Mouse (Mus musculus): ENCODE results near the gene Qprt. TPM values are rescaled to one million over a fixed set of nuclear protein-coding genes. Genes with fewer than 3 reads are reported as not detected.
"Not testable (repeated sequence)": the region's sequence is repeated elsewhere in the genome, so short reads cannot be mapped to it uniquely, and the experiment has no call there.

Gene Qprt
- total RNA-seq, 2 experiments from 2014 or later: 0.55 TPM; not detected in 1

DNA sequence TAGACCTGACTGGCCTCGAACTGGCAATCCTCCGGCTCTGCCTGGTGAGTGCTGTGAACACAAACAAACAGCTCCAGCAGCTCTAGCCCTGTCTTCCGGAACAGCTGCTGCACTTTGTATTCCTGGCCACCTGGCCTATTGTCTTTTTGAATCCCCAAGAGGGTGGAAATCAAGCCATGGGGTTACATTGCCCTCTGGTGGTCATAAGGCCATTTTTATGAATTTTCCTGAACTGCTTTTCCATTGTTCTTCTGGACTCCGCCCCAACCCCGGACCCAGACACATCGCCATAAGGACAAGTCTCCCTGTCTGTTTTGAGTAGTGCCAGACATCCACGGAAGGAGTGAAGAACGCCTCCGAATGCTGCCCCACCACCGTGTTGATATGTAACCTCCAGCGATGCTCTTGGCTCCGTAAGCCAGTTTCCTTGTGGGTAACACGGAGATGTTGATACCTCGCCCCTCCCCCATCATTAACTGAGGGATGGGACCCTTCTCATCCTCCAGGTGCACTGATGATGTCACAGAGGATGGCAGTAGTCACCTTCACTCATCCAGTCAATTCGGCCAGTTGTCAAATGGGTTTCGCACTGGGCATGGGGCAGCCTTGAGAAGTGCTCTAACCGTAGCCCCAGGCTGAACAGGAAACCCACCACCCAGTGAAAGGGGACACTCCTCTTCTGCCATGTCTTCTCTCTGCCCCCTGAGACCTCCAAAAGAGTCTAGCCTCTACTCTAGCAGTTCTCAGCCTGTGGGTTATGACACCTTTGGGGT lies 17.3 kb downstream of the Qprt start:
- peak; percentile 82 to 87 for DNase-seq (ENCODE audit: low spot score in 2 of 2)
- intact Hi-C loops (cut with DNase I): loop anchor here (2.0 to 5.0 kb wide), 3 partner anchors 62 to 117 kb away; partner anchors contain the start of genes Kif22, Pagr1a and Pagr1b

DNA sequence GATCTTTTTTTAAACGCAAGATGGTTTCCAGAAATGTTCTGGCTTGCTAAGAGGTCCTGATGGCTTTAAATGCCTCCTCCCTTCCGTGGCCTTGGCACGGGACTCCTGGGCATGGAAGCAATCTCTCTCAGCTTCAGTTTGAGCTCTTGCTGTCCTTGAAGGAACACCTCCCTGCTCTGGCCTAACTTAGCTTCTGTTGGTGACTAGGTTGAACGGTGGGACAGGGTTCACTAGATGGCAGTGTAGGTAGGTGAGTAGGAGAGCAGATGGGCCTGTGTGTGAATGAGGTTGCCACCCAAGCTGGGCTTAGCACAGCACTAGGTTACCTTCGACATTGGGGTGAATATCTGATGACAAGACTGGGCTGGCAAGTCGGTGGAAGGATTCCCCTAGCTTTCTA lies 18.1 kb downstream of the Qprt start:
- intact Hi-C loops (cut with DNase I): loop anchor here (2.0 to 5.0 kb wide), 3 partner anchors 62 to 117 kb away; partner anchors contain the start of genes Kif22, Pagr1a and Pagr1b
- no peak for DNase-seq (ENCODE audit: low spot score in 2 of 2)

DNA sequence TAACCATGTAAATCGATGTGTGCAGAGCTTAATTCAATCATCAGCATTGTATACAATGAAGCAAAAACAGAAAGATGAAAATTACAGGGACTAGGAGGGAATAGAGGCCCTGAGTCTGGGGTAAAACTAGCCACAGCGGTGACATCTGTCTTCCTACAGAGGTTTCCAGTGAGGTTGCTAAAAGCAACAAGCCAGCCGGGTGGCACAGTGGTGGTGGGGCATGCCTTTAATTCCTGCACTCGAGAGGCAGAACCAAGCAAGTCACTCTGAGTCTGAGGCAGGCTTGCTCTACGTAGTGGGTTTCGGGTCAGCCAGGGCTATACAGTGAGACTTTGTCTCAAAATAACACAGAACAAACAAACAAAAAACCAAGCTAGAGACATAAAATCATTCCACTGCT lies 19.9 kb downstream of the Qprt start:
- intact Hi-C loops (cut with DNase I): loop anchor here (5.0 kb wide), 2 partner anchors 60 to 115 kb away; partner anchors contain the start of gene Kif22
- no peak for DNase-seq (ENCODE audit: low spot score in 2 of 2)

DNA sequence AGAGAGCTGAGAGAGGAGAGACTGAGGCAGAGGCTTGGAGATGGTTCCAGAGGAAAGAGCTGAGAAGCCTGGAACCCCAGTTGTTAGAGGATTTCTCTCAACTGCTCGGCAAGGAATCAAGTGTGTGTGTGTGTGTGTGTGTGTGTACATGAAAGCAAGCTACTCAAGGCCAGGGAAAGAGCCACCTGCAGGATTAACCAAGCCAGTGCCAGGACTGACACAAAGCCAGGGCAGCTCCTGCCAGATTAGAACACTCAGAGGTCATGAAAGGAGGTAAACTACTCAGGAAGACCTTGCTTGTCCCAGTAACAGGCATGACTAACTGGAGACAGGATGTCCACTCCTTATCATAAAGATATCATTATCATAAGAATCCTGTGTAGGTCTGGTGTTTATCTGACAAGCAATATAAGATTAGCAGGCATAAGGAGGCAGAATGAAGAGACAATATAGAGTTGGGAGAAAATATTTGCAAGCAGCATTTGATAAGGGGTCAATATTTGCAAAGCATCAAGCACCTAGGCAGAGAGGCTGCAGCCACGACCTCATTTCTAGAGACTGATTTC lies 20.5 kb downstream of the Qprt start:
- no peak for DNase-seq (ENCODE audit: low spot score in 2 of 2)
- intact Hi-C loops (cut with DNase I): loop anchor here (5.0 kb wide), 2 partner anchors 59 to 114 kb away; partner anchors contain the start of gene Kif22

DNA sequence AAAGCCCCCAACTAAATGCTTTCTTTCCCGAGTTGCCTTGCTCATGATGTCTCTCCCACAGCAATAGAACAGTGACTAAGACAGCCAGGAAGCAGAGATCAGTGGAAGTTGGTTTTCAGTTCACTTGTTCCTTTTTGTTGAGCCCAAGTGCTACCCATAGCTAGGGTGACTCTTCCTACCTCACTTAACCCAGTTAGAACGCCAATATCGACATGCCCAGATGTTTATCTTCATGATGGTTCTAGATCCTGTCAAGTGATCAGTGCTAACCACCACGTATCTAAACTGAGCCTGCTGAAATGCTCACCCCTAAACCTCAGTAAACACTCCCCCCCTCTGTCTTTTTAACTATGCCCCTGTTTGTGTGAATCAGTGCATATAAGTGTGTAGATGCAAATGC lies 22.5 kb downstream of the Qprt start:
- DNase-seq (ENCODE audit: low spot score in 2 of 2): no peak
- intact Hi-C loops (cut with DNase I): loop anchor here (5.0 kb wide), 1 partner anchor 42 kb away; no protein-coding TSS in a partner anchor

DNA sequence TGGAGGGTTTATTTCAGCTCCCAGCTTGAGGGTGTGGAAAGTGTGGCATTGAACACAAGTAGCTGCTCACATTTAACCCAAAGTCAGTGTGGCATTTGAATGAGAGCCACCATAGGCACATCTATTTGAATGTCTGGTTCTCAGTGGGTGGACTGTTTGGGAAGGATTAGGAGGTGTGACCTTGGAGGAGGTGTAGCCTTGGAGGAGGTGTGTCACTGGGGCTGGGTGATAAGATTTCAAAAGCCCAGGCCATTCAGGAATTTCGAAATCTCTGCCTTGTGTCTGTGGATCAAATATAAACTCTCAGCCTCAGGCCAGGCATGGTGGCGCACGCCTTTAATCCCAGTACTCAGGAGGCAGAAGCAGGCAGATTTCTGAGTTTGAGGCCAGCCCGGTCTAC lies 23.1 kb downstream of the Qprt start:
- DNase-seq (ENCODE audit: low spot score in 2 of 2): no peak
- intact Hi-C loops (cut with DNase I): loop anchor here (5.0 kb wide), 1 partner anchor 42 kb away; no protein-coding TSS in a partner anchor

DNA sequence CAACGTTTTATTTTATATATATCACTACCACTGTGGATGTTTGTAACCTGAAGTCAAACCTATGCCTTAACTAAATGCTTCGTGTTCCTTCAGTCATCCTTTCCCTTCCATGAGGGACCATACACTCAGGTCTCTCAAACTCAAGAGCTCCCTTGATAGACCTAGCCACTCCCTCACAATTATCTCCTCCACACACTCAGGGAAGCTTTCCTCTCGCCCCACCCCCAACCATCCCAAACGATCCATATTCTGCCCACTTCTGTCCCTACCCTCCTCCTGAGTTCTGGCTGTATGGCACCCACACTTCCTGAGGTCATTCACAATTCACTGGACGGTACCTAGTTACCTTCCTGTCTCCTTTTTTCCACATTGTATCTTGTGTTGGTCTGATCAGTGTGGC lies 23.5 kb downstream of the Qprt start:
- no peak for DNase-seq (ENCODE audit: low spot score in 2 of 2)
- intact Hi-C loops (cut with DNase I): loop anchor here (5.0 kb wide), 1 partner anchor 41 kb away; no protein-coding TSS in a partner anchor

DNA sequence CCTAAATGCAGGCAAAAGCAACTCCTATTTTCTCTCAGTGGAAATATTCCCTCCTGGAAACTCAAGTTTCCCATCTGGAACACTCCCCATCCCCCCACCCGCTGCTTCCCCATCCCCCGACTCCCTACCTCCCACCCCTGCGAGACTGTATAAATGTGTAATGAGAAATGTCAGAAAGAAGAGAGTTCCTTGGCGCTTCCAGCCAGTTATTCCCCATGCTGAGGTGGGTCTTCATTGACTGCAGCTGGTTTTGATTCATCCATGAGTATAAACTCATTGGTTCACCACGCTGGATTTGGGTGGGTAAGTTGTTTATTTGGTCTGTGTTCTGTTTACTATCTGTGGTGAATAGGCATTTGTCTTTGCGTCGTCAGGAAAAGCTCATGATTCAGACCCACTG lies 25.6 kb downstream of the Qprt start:
- no peak for DNase-seq (ENCODE audit: low spot score in 2 of 2)
- intact Hi-C loops (cut with DNase I): loop anchor here (5.0 kb wide), 1 partner anchor 39 kb away; no protein-coding TSS in a partner anchor

DNA sequence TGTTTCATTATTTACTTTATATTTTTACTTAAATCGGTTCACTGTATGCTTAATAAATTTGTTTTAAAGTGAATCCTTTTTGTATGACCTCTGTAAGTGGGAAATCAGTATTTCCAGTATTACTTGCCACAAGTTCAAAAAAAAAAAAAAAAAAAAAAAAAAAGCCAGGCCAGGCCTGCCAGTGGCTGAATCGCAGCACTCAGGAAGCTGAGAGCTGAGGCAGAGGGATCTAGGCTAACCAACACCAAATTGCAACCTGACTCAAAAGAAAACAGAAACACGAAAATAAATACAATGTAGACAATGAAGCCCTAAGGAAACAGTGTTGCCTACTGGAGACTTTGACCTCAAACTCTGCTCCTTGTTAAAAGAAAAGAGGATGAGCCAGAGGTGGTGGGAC lies 28.1 kb downstream of the Qprt start:
- DNase-seq (ENCODE audit: low spot score in 2 of 2): no peak
- intact Hi-C loops (cut with DNase I): no loop called here

DNA sequence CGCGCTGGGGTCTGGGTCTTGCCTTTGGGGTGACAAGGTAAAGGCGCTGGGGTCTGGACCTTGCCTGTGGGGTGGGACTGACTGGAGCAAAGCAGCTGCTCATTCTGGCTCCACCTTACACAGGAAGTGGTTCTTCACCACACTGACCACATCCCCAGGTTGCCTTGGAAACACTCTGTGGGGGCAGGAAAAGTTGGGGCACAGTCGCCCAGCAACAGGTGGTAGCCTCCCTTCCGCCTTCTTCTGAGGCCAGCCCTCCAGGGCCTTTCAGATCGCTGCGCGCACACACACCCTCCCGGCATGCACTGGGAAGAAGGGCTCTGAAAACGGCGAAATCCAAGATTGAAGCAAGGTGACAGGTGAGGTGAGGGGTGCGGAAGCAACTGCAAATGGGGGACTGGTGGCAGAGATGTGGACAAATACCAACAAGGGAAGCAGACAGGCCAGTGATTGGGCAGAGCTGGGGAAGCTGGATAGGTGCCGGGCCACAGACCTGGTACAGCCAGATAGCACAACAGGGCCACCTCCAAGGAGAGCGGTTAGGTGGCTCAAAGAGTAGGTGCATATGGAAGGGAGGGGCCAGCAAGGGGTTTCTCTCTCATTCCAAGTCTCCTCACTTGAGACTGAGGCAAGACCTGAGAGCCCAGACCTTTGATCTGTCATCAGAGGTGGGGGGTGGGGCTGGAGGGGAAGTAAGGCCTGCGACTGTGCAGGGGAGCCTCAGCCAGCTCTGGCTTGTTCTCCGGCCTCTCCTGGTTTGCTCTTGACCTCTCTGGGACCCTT lies 30.7 kb downstream of the Qprt start, which contains the start of gene AI467606:
Gene AI467606, plus strand, starts transcription at position 246 of the 783 bp plus-strand sequence.
- intact Hi-C loops (cut with DNase I): no loop called here
- DNase-seq (ENCODE audit: low spot score in 2 of 2): no peak

DNA sequence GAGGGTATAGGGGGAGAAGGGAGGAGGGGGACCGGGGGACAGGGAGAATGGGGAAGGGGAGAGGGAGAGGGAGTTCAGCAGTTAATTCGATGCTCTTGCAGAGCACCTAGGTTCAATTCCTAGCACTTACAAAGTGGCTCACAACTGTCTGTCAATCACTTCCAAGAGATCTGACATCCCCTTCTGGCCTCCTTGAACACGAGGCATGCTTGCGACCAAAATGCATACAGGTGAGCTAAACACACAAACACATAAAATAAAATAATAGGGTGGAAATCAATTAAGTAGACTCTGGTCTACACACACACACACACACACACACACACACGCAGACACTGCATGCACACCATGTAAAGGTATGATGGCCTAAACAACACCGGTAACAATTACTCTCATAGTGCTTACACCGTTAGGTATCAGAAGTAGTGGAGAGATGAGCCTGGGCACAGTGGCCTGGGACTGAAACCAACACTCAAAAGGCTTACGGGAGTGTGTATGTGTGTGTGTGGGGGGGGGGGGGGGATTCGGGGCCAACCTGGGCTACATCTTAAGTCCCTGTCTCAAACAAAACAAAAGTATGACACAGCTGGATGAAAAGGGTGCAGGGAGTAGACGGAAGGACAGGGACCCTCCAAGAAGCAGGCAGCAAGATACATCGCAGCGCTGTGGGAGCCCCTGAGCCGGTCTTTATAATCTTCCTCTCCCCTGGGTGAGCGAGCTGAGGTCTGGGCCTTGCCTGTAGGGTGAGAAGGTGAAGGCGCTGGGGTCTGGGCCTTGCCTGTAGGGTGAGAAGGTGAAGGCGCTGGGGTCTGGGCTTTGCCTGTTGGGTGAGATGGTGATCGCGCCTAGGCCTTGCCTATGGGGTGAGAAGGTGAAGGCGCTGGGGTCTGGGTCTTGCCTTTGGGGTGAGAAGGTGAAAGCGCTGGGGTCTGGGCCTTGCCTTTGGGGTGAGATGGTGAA lies 31.6 kb downstream of the Qprt start:
- intact Hi-C loops (cut with DNase I): no loop called here

DNA sequence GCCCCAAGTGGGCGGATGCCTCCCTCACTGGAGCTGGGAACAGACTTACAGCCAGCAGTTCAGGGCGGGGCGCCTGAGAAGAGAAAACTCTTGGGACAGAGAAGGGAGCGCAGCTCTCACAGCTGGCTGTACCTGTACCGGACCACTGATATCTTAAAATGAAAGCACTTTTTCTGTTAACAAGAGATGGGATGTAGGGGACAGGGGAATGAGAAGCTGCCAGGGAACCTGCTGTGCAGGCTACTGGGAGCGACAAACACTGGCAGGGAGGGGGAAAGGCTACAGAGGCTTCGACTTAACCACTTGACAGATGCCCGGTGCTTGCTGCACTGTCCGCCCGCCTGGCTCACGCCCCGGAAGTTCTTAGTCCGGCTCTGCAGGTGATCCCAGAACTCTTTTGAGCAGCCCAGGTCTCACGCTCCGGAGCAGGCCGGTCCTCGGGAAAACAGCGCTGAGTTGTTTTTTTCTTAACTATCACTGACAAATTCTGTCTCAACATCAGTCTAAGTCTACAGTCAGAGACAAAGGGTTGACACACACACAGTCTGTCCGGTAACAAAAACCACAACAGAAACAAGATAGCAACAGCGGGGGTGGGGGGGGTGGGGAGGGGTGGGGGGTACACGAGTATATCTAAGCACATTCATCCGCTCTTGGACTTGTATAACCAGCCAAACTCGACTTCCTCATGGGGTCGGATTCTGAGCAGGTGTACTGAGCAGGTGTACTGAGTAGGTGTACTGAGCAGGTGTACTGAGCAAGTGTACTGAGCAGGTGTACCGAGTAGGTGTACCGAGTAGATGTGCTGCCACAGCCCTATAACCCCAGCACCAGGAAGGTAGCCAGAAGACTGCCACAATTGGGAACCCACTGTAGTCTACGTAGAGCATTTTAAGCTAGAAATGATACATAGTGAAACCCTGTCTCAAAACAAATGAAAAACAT lies 32.9 kb downstream of the Qprt start:
- intact Hi-C loops (cut with DNase I): no loop called here
- DNase-seq (ENCODE audit: low spot score in 2 of 2): no peak

More for the DNA sequence above, 31.6 kb downstream of the Qprt start:
- DNase-seq (ENCODE audit: low spot score in 2 of 2): no peak

DNA sequence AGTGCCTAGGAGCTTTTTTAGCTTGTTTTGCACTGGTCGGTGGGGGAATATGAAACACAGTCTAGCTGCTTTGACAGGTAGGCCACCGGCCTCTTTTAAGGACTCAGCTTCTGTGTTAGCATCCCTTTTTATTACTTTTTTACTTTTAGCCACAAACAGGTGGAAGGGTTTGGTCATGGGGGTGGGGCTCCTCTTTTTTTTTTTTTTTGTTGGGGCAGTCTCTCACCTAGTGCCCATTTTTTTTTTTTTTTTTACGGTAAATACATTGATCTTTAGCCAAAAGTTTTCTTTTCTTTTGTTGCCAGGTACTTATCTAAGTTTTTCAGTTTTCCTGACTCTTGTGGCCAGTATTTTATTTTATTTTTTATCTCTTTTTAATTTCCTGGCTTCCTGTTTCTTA lies 33.9 kb downstream of the Qprt start:
- no peak for DNase-seq (ENCODE audit: low spot score in 2 of 2)
- intact Hi-C loops (cut with DNase I): no loop called here

DNA sequence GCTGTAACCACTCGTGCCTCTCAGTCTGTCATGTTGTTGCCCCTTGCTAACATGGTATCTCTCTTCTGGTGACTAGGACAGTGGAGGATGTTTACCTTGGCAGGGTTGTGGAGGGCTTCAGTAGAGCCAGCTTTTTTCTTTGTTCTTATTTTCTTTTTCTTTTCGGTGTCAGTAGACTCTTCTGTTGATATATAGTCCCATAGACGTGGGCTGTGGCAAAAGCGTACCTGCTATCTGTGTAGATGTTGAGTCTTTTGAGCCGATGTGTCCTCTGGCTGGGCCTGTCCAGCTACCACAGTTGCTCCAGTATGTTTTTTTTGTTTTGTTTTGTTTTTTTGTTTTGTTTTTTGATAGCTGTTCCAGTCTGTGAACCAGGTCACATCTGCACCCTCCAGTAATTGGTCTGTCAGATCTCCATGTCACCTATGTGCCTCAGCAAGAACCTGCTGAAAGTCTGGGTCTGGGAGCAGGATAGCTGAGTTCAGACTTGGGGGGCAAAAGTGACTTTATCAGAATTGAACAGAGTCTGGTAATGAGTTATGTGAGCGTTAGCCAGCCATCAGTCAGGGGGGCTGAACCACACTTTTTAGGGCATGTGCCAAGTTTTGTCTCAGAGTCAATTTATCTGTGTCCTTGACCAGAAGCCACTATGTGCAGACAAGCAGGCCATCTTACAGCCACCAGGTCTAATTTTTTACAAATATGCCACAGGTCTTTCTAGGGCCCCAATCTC lies 34.6 kb downstream of the Qprt start, which contains the start of gene Zg16:
Gene Zg16, minus strand, starts transcription at position 51 of the 733 bp plus-strand sequence.
- DNase-seq (ENCODE audit: low spot score in 2 of 2); intact Hi-C loops (cut with DNase I): not testable (repeated sequence)

DNA sequence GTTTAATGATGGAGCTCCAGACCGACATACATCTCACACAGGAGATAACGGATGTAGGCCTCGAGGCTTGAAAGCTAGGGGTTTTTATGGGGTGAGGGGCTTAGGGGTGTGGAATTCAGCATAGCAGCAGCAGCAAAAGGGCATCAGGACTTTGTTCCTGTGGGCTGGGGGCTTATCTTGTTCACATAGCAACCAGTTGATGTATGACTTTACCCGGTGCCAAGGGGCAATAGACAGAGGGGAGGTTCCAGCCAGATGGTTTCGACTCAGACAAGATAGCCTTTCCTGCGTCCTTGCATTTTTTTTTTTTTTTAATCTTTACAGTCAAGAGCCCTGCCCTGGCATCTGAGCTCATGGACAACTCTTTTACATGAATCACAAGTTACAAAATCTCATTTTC lies 36.3 kb downstream of the Qprt start:
- intact Hi-C loops (cut with DNase I); DNase-seq (ENCODE audit: low spot score in 2 of 2): not testable (repeated sequence)

DNA sequence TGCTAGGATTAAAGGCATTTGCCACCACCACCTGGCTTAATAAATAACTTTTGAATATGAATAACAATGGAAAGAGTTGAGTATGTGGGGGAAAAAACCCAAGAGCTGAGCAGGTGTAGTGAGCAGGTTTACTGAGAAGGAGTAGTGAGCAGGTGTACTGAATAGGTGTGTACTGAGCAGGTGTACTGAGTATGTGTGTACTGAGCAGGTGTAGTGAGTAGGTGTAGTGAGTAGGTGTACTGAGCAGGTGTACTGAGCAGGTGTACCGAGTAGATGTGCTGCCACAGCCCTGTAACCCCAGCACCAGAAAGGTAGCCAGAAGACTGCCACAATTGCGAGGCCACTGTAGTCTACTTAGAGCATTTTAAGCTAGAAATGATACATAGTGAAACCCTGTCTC lies 37.2 kb downstream of the Qprt start:
- intact Hi-C loops (cut with DNase I): no loop called here
- no peak for DNase-seq (ENCODE audit: low spot score in 2 of 2)

DNA sequence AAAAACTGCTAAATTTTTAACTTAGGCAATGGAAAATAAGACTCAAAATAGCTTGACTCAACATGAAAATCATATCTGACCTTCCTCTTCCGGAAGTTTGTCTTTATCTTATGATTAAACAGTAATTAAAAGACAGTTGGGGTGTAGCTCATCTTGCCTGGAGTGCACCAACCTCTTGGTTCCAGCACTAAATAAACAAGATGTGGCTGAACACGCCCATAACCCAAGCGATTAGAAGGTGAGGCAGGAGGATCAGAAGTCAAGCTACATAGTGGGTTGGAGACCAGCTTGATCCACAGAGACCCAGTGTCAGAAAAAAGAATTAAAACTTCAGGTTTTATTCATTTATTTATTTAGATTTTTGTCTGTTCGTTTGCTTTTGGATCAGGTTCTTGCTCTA lies 38.3 kb downstream of the Qprt start:
- intact Hi-C loops (cut with DNase I): no loop called here
- DNase-seq (ENCODE audit: low spot score in 2 of 2): no peak
